Mouse (Mus musculus): ENCODE measurements around the gene Ankrd11. TPM values are rescaled to one million over a fixed set of nuclear protein-coding genes. Genes with fewer than 3 reads are reported as not detected.
A peak's percentile ranks its signal among the peaks of the same experiment; 100 is the strongest.

Ankrd11 gene
- polyA plus RNA-seq, 1 experiment from 2014 or later, result 47.4 TPM

DNA sequence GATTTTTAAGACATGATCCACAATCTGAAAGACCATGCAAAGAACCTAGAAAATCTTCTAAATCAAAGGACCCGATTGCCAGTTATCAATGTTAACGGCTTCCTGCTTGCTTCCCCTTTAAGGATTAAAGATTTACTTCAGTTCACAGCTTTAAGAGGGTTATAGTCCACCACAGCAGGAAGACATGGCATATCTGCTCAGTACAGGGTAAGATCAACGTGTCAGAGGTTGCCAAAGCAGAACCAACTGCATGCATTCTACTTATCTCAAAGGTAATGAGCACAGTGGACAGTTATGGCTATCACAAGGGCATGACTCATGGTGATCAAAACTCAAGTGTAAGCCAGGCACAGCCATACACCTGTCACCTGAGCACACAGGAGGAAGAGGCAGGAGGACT lies 53.1 kb downstream of the Ankrd11 start:
- H3K4me3 ChIP-seq (ENCODE audit: low read depth, low read length), result no peak overlapping the region
- peaks cover 34% of the 10 kb centered on the region for H3K4me1 ChIP-seq (replicated peaks; ENCODE audit: control insufficient read depth, insufficient read depth, low read length)
- DNase-seq (ENCODE audit: low spot score) (no peak), ATAC-seq (replicated peaks; ENCODE audit: low FRiP score, low TSS enrichment, low read depth) (peak; percentile 92)
- no peaks in the 10 kb centered on the region for H3K36me3 ChIP-seq (ENCODE audit: control insufficient read depth, insufficient read depth, low read length)
- no peaks in the 10 kb centered on the region for H3K27me3 ChIP-seq (replicated peaks; ENCODE audit: control insufficient read depth, insufficient read depth, low read length)
- 71% methylated on average over 3 of the region's 3 CpGs for WGBS
- H3K27ac ChIP-seq (ENCODE audit: low read depth), result 0 out of 2 replicates have a peak overlapping the region, but pooled peaks have one; percentile 55
- H3K4me2 ChIP-seq (ENCODE audit: low read length), result no peak overlapping the region
- H3K9ac ChIP-seq (ENCODE audit: low read length), result no peak overlapping the region
- H3K9me3 ChIP-seq (ENCODE audit: control insufficient read depth, low read length), result no peaks in the 10 kb centered on the region

DNA sequence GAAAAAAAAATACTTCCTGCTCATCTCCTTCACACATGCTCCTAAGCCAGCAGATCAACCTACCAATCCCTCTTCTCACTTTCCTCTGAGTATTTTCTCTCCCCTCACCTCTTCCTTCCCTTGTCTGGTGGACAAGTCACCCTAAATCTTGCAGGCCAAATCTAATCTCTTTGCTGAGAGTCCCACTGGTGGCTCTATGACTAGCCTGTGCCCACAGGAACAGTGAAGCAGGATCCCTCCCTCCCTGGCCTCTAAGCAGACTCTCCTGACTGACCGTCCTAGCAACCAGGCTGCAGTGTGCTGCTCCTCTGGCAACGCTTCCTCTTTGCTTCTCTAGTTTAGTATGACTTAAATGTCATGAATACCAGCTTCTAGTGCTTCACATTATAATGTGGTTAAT lies 54.8 kb downstream of the Ankrd11 start:
- no peak for ATAC-seq (replicated peaks; ENCODE audit: low FRiP score, low TSS enrichment, low read depth)
- no peaks in the 10 kb centered on the region for H3K27me3 ChIP-seq (replicated peaks; ENCODE audit: control insufficient read depth, insufficient read depth, low read length)
- DNase-seq (ENCODE audit: low spot score), result no peak
- H3K9ac ChIP-seq (ENCODE audit: low read length), result no peak overlapping the region
- H3K4me1 ChIP-seq (replicated peaks; ENCODE audit: control insufficient read depth, insufficient read depth, low read length), result peaks cover 22% of the 10 kb centered on the region
- no peaks in the 10 kb centered on the region for H3K36me3 ChIP-seq (ENCODE audit: control insufficient read depth, insufficient read depth, low read length)
- no peak overlapping the region for H3K27ac ChIP-seq (ENCODE audit: low read depth)
- no peak overlapping the region for H3K4me3 ChIP-seq (ENCODE audit: low read depth, low read length)
- WGBS, result 34% methylated on average over 2 of the region's 2 CpGs
- H3K4me2 ChIP-seq (ENCODE audit: low read length), result no peak overlapping the region
- H3K9me3 ChIP-seq (ENCODE audit: control insufficient read depth, low read length), result no peaks in the 10 kb centered on the region

DNA sequence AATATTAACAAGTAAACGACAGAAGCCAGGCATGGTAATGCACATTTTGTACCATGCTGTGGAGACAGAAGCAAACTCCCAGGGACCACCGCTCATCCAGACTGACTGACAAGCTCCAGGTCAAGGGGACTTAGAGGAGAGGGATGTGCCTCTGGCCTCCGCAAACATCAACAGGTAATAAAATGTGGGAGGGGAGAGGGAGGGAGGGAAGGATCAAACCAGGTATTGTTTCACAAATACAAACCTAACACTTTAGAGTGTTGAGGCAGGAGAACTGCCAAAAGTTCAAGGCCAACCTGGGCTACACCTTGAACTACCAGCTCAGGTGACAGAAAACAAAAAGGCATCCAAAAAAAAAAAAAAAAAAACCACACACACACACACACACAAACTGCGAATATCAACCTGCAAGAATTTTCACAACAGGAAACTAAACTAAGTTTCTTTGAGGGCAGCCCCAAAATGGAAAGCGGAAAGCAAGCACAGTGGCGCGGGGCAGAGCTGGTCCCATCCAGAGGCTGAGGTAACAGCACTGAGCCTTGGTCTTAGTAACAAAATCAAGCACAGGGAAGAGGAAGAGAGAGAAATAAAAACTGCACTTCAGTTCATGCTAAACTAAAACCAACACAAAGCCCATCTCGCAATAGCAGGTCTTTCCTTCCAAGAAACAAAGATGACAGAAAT lies 55.4 kb downstream of the Ankrd11 start:
- H3K4me2 ChIP-seq (ENCODE audit: low read length), result no peak overlapping the region
- DNase-seq (ENCODE audit: low spot score), result no peak
- H3K4me3 ChIP-seq (ENCODE audit: low read depth, low read length), result no peak overlapping the region
- WGBS, result 65% methylated on average over 8 of the region's 8 CpGs
- no peak overlapping the region for H3K9ac ChIP-seq (ENCODE audit: low read length)
- H3K9me3 ChIP-seq (ENCODE audit: control insufficient read depth, low read length), result no peaks in the 10 kb centered on the region
- no peak overlapping the region for H3K27ac ChIP-seq (ENCODE audit: low read depth)
- H3K4me1 ChIP-seq (replicated peaks; ENCODE audit: control insufficient read depth, insufficient read depth, low read length), result peaks cover 20% of the 10 kb centered on the region
- no peaks in the 10 kb centered on the region for H3K36me3 ChIP-seq (ENCODE audit: control insufficient read depth, insufficient read depth, low read length)
- ATAC-seq (replicated peaks; ENCODE audit: low FRiP score, low TSS enrichment, low read depth), result no peak
- H3K27me3 ChIP-seq (replicated peaks; ENCODE audit: control insufficient read depth, insufficient read depth, low read length), result no peaks in the 10 kb centered on the region

DNA sequence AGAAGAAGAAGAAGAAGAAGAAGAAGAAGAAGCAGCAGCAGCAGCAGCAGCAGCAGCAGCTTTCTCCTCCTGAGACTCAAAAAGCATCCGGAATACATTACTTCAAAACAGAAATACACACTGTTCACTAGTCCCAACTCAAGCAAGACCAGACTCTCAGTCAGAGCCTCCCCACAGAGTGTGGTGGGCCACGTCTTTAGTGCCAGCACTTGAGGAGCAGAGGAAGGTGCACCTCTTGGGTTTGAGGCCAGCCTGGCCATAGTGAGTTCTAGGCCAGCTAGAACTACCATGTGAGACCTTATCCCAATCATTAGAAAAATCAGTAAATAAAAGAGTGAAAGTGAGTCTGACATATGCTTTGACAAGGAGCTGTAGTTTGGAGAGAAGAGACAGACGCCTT lies 57.9 kb downstream of the Ankrd11 start:
- no peak overlapping the region for H3K4me2 ChIP-seq (ENCODE audit: low read length)
- H3K9me3 ChIP-seq (ENCODE audit: control insufficient read depth, low read length), result no peaks in the 10 kb centered on the region
- H3K4me3 ChIP-seq (ENCODE audit: low read depth, low read length), result no peak overlapping the region
- no peaks in the 10 kb centered on the region for H3K27me3 ChIP-seq (replicated peaks; ENCODE audit: control insufficient read depth, insufficient read depth, low read length)
- no peaks in the 10 kb centered on the region for H3K36me3 ChIP-seq (ENCODE audit: control insufficient read depth, insufficient read depth, low read length)
- no peak overlapping the region for H3K9ac ChIP-seq (ENCODE audit: low read length)
- ATAC-seq (replicated peaks; ENCODE audit: low FRiP score, low TSS enrichment, low read depth) (no peak), DNase-seq (ENCODE audit: low spot score) (no peak)
- WGBS, result 91% methylated on average over 3 of the region's 3 CpGs
- peaks cover 19% of the 10 kb centered on the region for H3K4me1 ChIP-seq (replicated peaks; ENCODE audit: control insufficient read depth, insufficient read depth, low read length)
- no peak overlapping the region for H3K27ac ChIP-seq (ENCODE audit: low read depth)

DNA sequence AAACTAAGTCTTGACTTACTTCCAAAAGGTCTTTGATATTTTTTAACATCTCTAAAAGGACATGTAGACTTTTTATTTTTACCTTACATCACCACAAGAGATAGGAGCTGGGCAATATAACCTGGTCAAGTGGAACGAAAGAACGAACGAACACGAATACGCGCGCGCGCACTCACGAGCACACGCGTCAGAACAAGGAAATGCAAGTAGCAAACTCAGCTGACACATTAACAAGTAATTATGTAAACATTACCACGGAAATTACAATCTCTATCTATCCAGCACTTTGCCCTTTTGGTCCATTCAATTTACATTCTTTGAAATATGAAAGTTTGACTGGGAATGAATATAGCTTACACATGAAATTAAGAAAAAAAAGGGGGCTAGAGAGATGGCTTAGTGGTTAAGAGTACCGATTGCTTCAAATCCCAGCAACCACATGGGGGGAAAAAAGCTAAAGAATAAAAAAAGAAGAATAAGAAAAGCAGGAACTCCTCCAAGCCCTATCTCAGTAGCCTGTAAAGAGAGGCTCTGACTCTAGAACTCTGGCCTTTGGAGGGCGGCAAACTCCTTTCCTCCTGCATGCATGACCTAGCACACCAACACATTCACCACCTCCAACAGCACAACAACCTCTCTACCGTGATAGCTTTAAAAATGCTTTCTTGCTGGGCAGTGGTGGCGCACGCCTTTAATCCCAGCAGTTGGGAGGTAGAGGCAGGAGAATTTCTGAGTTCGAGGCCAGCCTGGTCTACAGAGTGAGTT lies 58.7 kb downstream of the Ankrd11 start:
- no peak for ATAC-seq (replicated peaks; ENCODE audit: low FRiP score, low TSS enrichment, low read depth)
- DNase-seq (ENCODE audit: low spot score), result no peak

DNA sequence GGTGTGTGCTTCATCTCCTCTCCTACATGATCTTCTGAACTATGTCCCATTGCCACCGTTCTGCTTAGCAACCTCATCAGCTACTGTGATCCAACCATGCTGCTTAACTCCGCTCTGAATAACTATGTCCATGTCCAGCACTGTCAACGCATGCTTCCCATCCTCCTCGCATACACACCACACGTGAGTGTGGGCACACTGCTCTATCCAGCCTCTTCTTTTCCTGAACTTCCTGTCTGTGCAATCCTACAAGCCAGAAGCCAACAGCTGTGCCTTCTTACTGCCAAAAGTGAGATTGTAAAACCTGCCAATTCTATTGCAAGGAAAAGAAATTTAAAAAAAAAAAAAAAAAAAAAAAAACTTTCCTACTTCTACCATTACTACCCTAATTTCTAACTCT lies 60.4 kb downstream of the Ankrd11 start:
- Histone ChIP-seq H3K27me3 (replicated peaks; ENCODE audit: control insufficient read depth, insufficient read depth, low read length) (no peaks in the 10 kb centered on the region), H3K4me1 (replicated peaks; ENCODE audit: control insufficient read depth, insufficient read depth, low read length) (peaks cover 10% of the 10 kb centered on the region), H3K36me3 (ENCODE audit: control insufficient read depth, insufficient read depth, low read length) (no peaks in the 10 kb centered on the region), H3K9me3 (ENCODE audit: control insufficient read depth, low read length) (no peaks in the 10 kb centered on the region), H3K27ac (ENCODE audit: low read depth) (no peak overlapping the region), H3K9ac (ENCODE audit: low read length) (no peak overlapping the region), H3K4me2 (ENCODE audit: low read length) (no peak overlapping the region), H3K4me3 (ENCODE audit: low read depth, low read length) (no peak overlapping the region)
- no peak for DNase-seq (ENCODE audit: low spot score)
- no peak for ATAC-seq (replicated peaks; ENCODE audit: low FRiP score, low TSS enrichment, low read depth)
- WGBS, result 81% methylated on average over 5 of the region's 5 CpGs

More for the DNA sequence above, 58.7 kb downstream of the Ankrd11 start:
- Histone ChIP-seq H3K27ac (ENCODE audit: low read depth) (no peak overlapping the region), H3K36me3 (ENCODE audit: control insufficient read depth, insufficient read depth, low read length) (no peaks in the 10 kb centered on the region), H3K4me1 (replicated peaks; ENCODE audit: control insufficient read depth, insufficient read depth, low read length) (peaks cover 19% of the 10 kb centered on the region), H3K27me3 (replicated peaks; ENCODE audit: control insufficient read depth, insufficient read depth, low read length) (no peaks in the 10 kb centered on the region), H3K9ac (ENCODE audit: low read length) (no peak overlapping the region), H3K4me3 (ENCODE audit: low read depth, low read length) (no peak overlapping the region), H3K4me2 (ENCODE audit: low read length) (no peak overlapping the region), H3K9me3 (ENCODE audit: control insufficient read depth, low read length) (no peaks in the 10 kb centered on the region)
- WGBS, result 84% methylated on average over 19 of the region's 19 CpGs

DNA sequence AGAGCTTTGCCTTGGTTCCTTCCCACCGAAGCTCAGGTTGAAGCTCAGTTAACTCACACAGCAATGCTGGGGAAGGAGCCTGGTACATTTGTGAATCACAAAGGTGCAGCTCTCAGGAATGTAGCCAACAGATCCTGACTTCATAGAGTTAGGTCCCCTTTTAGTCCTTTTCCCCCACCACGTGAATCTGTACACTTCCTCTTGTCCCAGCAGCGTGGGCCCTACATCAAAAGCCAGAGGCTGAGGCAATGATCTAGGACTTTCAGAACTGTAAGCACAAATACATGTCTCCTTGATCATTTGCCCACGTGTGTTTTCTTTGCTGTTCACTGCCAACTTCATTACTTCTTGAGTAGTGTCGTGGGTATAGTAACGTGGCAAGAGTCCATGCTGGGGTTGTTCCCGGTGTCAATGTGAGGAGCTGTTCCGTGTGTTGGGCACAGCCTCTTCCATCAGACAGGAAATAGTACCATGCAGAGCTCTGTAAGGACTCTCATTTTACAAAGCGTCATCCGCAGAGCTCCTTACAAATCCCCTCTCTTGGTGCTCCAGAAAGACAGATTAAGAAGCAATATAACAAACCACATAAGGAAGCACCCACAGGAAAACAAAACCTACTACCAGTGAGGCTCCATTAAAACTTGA lies 62.1 kb downstream of the Ankrd11 start:
- no peak for DNase-seq (ENCODE audit: low spot score)
- no peak overlapping the region for H3K9ac ChIP-seq (ENCODE audit: low read length)
- no peak for ATAC-seq (replicated peaks; ENCODE audit: low FRiP score, low TSS enrichment, low read depth)
- no peak overlapping the region for H3K4me3 ChIP-seq (ENCODE audit: low read depth, low read length)
- no peaks in the 10 kb centered on the region for H3K27me3 ChIP-seq (replicated peaks; ENCODE audit: control insufficient read depth, insufficient read depth, low read length)
- no peak overlapping the region for H3K4me2 ChIP-seq (ENCODE audit: low read length)
- peaks cover 10% of the 10 kb centered on the region; the same call in 1 of the 2 replicates for H3K4me1 ChIP-seq (replicated peaks; ENCODE audit: control insufficient read depth, insufficient read depth, low read length)
- WGBS, result 75% methylated on average over 10 of the region's 10 CpGs
- H3K9me3 ChIP-seq (ENCODE audit: control insufficient read depth, low read length), result no peaks in the 10 kb centered on the region
- no peak overlapping the region for H3K27ac ChIP-seq (ENCODE audit: low read depth)
- H3K36me3 ChIP-seq (ENCODE audit: control insufficient read depth, insufficient read depth, low read length), result no peaks in the 10 kb centered on the region

DNA sequence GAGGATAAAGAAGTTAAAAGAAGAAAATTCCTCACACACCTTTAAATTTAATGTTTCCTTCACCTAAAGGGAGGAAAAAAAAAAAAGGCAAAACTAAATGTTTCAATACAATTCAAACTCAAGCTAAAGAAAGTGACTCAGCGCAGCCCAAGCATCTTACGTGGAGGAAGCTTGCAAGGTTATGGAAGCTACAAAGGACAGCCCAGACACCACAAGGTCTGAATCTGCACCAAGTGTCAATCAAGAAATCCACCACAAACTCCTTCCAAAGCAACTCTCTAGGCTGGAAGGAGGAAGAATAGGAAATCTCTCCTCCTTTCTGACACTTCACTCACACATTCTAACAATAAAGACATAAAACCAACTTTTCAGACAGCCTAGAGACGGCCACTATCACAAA lies 62.7 kb downstream of the Ankrd11 start:
- no peak for DNase-seq (ENCODE audit: low spot score)
- Histone ChIP-seq H3K9ac (ENCODE audit: low read length) (no peak overlapping the region), H3K4me1 (replicated peaks; ENCODE audit: control insufficient read depth, insufficient read depth, low read length) (peaks cover 10% of the 10 kb centered on the region; the same call in 1 of the 2 replicates), H3K4me2 (ENCODE audit: low read length) (no peak overlapping the region), H3K27ac (ENCODE audit: low read depth) (no peak overlapping the region), H3K36me3 (ENCODE audit: control insufficient read depth, insufficient read depth, low read length) (no peaks in the 10 kb centered on the region), H3K4me3 (ENCODE audit: low read depth, low read length) (no peak overlapping the region), H3K9me3 (ENCODE audit: control insufficient read depth, low read length) (no peaks in the 10 kb centered on the region), H3K27me3 (replicated peaks; ENCODE audit: control insufficient read depth, insufficient read depth, low read length) (no peaks in the 10 kb centered on the region)
- no peak for ATAC-seq (replicated peaks; ENCODE audit: low FRiP score, low TSS enrichment, low read depth)
- WGBS, result 89% methylated on average over 3 of the region's 3 CpGs
